Comparison of ENCODE assay signal across 13 mouse cellular contexts in the genomic region with DNA sequence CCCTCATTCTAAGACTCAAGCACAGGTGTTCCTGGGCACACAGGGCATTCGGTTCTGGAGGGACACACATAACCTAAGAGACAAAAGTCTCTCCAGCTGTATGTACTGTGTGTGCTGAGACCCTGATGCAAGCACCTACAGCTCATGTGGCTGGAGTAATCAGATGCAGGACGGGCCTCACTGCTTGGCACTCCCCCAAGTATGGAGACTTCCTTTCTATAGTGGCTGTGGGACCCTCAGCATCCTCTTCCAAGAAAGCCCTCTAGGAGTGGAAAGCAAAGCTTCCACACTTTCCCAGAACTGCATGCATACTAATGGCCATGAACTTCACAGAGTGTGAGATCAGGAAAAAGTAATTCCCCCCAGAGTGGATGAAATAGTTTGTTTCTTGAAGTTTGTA.
A peak's percentile ranks its signal among the peaks of the same experiment; 100 is the strongest.
DNase-seq lines count a peak whose midpoint lies in the region; ATAC-seq and TF ChIP-seq lines count a peak whose summit lies in the region.
"Had no signal": no experiment of that assay in that cellular context is flagged by ENCODE, and none has a peak within 500 bp of the region (broad histone marks: within the 10 kb centered on the region; RNA-seq: fewer than 3 reads in every experiment).

No protein-coding gene starts in this region.

- H3K36me3 ChIP-seq in forebrain, embryonic 11.5 days (ENCODE audit: control insufficient read depth, insufficient read depth, low read length), result no peaks in the 10 kb centered on the region
- no peaks in the 10 kb centered on the region for H3K36me3 ChIP-seq in hindbrain, embryonic 12.5 days
- H3K36me3 ChIP-seq in midbrain, embryonic 13.5 days, result peaks cover 9% of the 10 kb centered on the region; the same call in 1 of the 2 replicates
- H3K36me3 ChIP-seq: heart, embryonic 13.5 days; limb, embryonic 12.5 days had no signal

- no peaks in the 10 kb centered on the region for H3K9me3 ChIP-seq in forebrain, embryonic 11.5 days (ENCODE audit: control insufficient read depth, low read length)
- no peaks in the 10 kb centered on the region for H3K9me3 ChIP-seq in hindbrain, embryonic 12.5 days (replicated peaks)
- H3K9me3 ChIP-seq in midbrain, embryonic 13.5 days, result no peaks in the 10 kb centered on the region
- H3K9me3 ChIP-seq: heart, embryonic 13.5 days; limb, embryonic 12.5 days had no signal

- H3K27me3 ChIP-seq in forebrain, embryonic 11.5 days (ENCODE audit: control insufficient read depth, insufficient read depth, low read length), result no peaks in the 10 kb centered on the region
- no peaks in the 10 kb centered on the region for H3K27me3 ChIP-seq in hindbrain, embryonic 12.5 days
- H3K27me3 ChIP-seq in midbrain, embryonic 13.5 days, result no peaks in the 10 kb centered on the region
- H3K27me3 ChIP-seq: heart, embryonic 13.5 days; limb, embryonic 12.5 days had no signal

- no peak for ATAC-seq in forebrain, embryonic 11.5 days (replicated peaks; ENCODE audit: low FRiP score)
- no peak for ATAC-seq in hindbrain, embryonic 12.5 days (ENCODE audit: low FRiP score)
- no peak for ATAC-seq in midbrain, embryonic 13.5 days
- ATAC-seq in inflammation-experienced regulatory T-cells, adult 6 months, result no peak

- peak; percentile 85 for DNase-seq in brain, embryonic 14.5 days (ENCODE audit: low read depth)
- DNase-seq in forebrain, embryonic 11.5 days (ENCODE audit: low spot score), result no peak
- DNase-seq in left cerebral cortex, adult 9 months (ENCODE audit: low spot score in 2 of 2), result no peak
- DNase-seq in cerebellum, adult 18-20 months, result no peak
- no peak for DNase-seq in kidney, postnatal 10 days
- DNase-seq: cerebellum, adult 9-10 months; kidney, adult 2 months; kidney, postnatal 4 days had no signal

- TF ChIP-seq POLR2A in brain, embryonic 14.5 days (IDR thresholded peaks at IDR 0.05; ENCODE audit: borderline replicate concordance, extremely low read depth, insufficient read depth, insufficient read length, poor library complexity, severe bottlenecking), result no peak

- peak overlapping the region; percentile 82 for H3K9ac ChIP-seq in forebrain, embryonic 11.5 days (ENCODE audit: low read length)
- peak overlapping the region; percentile 38 for H3K9ac ChIP-seq in hindbrain, embryonic 12.5 days
- H3K9ac ChIP-seq in midbrain, embryonic 13.5 days (replicated peaks), result peak overlapping the region; percentile 72; the same call in 1 of the 2 replicates
- H3K9ac ChIP-seq: heart, embryonic 13.5 days; limb, embryonic 12.5 days had no signal

- no peak for TF ChIP-seq CTCF in brain, embryonic 14.5 days (IDR thresholded peaks at IDR 0.05; ENCODE audit: borderline replicate concordance, extremely low read depth, insufficient read depth, insufficient read length)

- no peak overlapping the region for H3K27ac ChIP-seq in forebrain, embryonic 11.5 days (ENCODE audit: low read depth, low read length)
- peak overlapping the region; percentile 98; the same call in 1 of the 2 replicates for H3K27ac ChIP-seq in hindbrain, embryonic 12.5 days
- H3K27ac ChIP-seq in midbrain, embryonic 13.5 days, result peak overlapping the region; percentile 99
- H3K27ac ChIP-seq: heart, embryonic 13.5 days had no signal

- peak overlapping the region; percentile 68 for H3K4me2 ChIP-seq in forebrain, embryonic 11.5 days (ENCODE audit: low read depth, low read length, severe bottlenecking)
- peak overlapping the region; percentile 60 for H3K4me2 ChIP-seq in hindbrain, embryonic 12.5 days (replicated peaks)
- peak overlapping the region; percentile 64 for H3K4me2 ChIP-seq in midbrain, embryonic 13.5 days (replicated peaks)
- H3K4me2 ChIP-seq: heart, embryonic 13.5 days; limb, embryonic 12.5 days had no signal

- H3K4me1 ChIP-seq in forebrain, embryonic 11.5 days (replicated peaks; ENCODE audit: control insufficient read depth, insufficient read depth, low read length), result peaks cover 37% of the 10 kb centered on the region
- peaks cover 68% of the 10 kb centered on the region for H3K4me1 ChIP-seq in hindbrain, embryonic 12.5 days
- peaks cover 80% of the 10 kb centered on the region for H3K4me1 ChIP-seq in midbrain, embryonic 13.5 days (replicated peaks)

- WGBS in forebrain, embryonic 11.5 days, result 58% methylated on average over 2 of the region's 2 CpGs
- WGBS in hindbrain, embryonic 12.5 days, result 58% methylated on average over 2 of the region's 2 CpGs
- WGBS in midbrain, embryonic 13.5 days, result 30% methylated on average over 2 of the region's 2 CpGs

- peak overlapping the region; percentile 31 for H3K4me3 ChIP-seq in forebrain, embryonic 11.5 days (ENCODE audit: low read depth, low read length)
- peak overlapping the region; percentile 34 for H3K4me3 ChIP-seq in hindbrain, embryonic 12.5 days
- peak overlapping the region; percentile 35 for H3K4me3 ChIP-seq in midbrain, embryonic 13.5 days (replicated peaks)
- H3K4me3 ChIP-seq: heart, embryonic 13.5 days; limb, embryonic 12.5 days had no signal
